In genomic region chr6:32480741-32481140, GRCm38 (mm10) we compare ENCODE assay signal across 12 mouse cellular contexts.
DNase-seq lines count a peak whose midpoint lies in the region; ATAC-seq lines count a peak whose summit lies in the region.
"Had no signal": no experiment of that assay in that cellular context is flagged by ENCODE, and none has a peak within 500 bp of the region (broad histone marks: within the 10 kb centered on the region; RNA-seq: fewer than 3 reads in every experiment).

No protein-coding gene starts in this region.

- no peak overlapping the region for H3K4me3 ChIP-seq in heart, embryonic 10.5 days
- peak overlapping the region; percentile 23 for H3K4me3 ChIP-seq in megakaryocyte, embryonic 14.5 days (replicated peaks)
- no peak overlapping the region for H3K4me3 ChIP-seq in kidney, embryonic 16.5 days (ENCODE audit: low read length)
- H3K4me3 ChIP-seq: limb, embryonic 15.5 days had no signal

- intact Hi-C loops in heart, postnatal 25 days (cut with DNase I), result no loop called here

- H3K27me3 ChIP-seq in heart, embryonic 10.5 days (ENCODE audit: insufficient read depth, poor library complexity, severe bottlenecking), result no peaks in the 10 kb centered on the region
- H3K27me3 ChIP-seq in megakaryocyte, embryonic 14.5 days (replicated peaks), result peaks cover 3% of the 10 kb centered on the region
- H3K27me3 ChIP-seq in kidney, embryonic 16.5 days (ENCODE audit: insufficient read depth, low read length), result no peaks in the 10 kb centered on the region
- H3K27me3 ChIP-seq: limb, embryonic 15.5 days had no signal

- no peak for ATAC-seq in megakaryocyte, adult 5-6 weeks (ENCODE audit: poor library complexity, severe bottlenecking)
- ATAC-seq in kidney, embryonic 16.5 days (ENCODE audit: low FRiP score, low TSS enrichment), result 0 out of 2 replicates have a peak, but pooled peaks have one; percentile 47
- ATAC-seq: hindbrain, embryonic 16.5 days had no signal

- DNase-seq in heart, embryonic 10.5 days (ENCODE audit: low spot score), result no peak
- no peak for DNase-seq in heart, postnatal 25 days (ENCODE audit: low spot score)
- no peak for DNase-seq in cerebellum, postnatal 36 days
- DNase-seq in ovary, postnatal 14 days (ENCODE audit: low spot score), result no peak
- DNase-seq in thymus, postnatal 10 days (ENCODE audit: low spot score in 2 of 2), result no peak
- DNase-seq: B cell, adult 2 months; cerebellum, postnatal 10 days had no signal

- WGBS in heart, embryonic 10.5 days, result 56% methylated on average over 1 of the region's 1 CpGs
- WGBS in kidney, embryonic 16.5 days, result 48% methylated on average over 1 of the region's 1 CpGs

- H3K9ac ChIP-seq in kidney, embryonic 16.5 days (replicated peaks; ENCODE audit: low read length), result no peak overlapping the region
- H3K9ac ChIP-seq: limb, embryonic 15.5 days had no signal

- no peaks in the 10 kb centered on the region for H3K36me3 ChIP-seq in heart, embryonic 10.5 days
- H3K36me3 ChIP-seq in megakaryocyte, embryonic 14.5 days (replicated peaks; ENCODE audit: low read length), result peaks cover 10% of the 10 kb centered on the region
- H3K36me3 ChIP-seq in kidney, embryonic 16.5 days (ENCODE audit: insufficient read depth, low read length), result no peaks in the 10 kb centered on the region
- H3K36me3 ChIP-seq: limb, embryonic 15.5 days had no signal

- H3K4me1 ChIP-seq in heart, embryonic 10.5 days, result peaks cover 87% of the 10 kb centered on the region
- H3K4me1 ChIP-seq in megakaryocyte, embryonic 14.5 days, result peaks cover 92% of the 10 kb centered on the region
- H3K4me1 ChIP-seq in kidney, embryonic 16.5 days (ENCODE audit: insufficient read depth, low read length), result no peaks in the 10 kb centered on the region

- no peak overlapping the region for H3K4me2 ChIP-seq in kidney, embryonic 16.5 days (replicated peaks; ENCODE audit: low read depth, low read length)
- H3K4me2 ChIP-seq: limb, embryonic 15.5 days had no signal

- H3K27ac ChIP-seq in heart, embryonic 10.5 days, result peak overlapping the region; percentile 89
- H3K27ac ChIP-seq in kidney, embryonic 16.5 days (ENCODE audit: low read length), result no peak overlapping the region
- H3K27ac ChIP-seq: limb, embryonic 15.5 days had no signal

- H3K9me3 ChIP-seq in heart, embryonic 10.5 days, result no peaks in the 10 kb centered on the region
- no peaks in the 10 kb centered on the region for H3K9me3 ChIP-seq in megakaryocyte, embryonic 14.5 days
- H3K9me3 ChIP-seq in kidney, embryonic 16.5 days (ENCODE audit: low read length), result no peaks in the 10 kb centered on the region
- H3K9me3 ChIP-seq: limb, embryonic 15.5 days had no signal
